Mouse (Mus musculus) CH12.LX (cell line): ENCODE data around the gene Spire2. TPM values are rescaled to one million over a fixed set of nuclear protein-coding genes. Genes with fewer than 3 reads are reported as not detected.

Experiments
- DNase-seq: peaks from one replicate; pipeline ENCODE4 v3.0.0-alpha.2; 2013; ENCODE audit errors: extremely low read depth
- H3K27ac ChIP-seq: 2 replicates; pipeline ENCODE4 v1.5.1; 2012; ENCODE audit warnings: low read depth, mild to moderate bottlenecking, control low read depth, moderate library complexity; ENCODE audit not compliant: insufficient read depth
- H3K27me3 ChIP-seq: replicated peaks from 2 replicates; pipeline ENCODE3; 2012; ENCODE audit warnings: inconsistent platforms
- H3K36me3 ChIP-seq, 2 experiments: replicated peaks in 1 of 2; 2 replicates each; pipeline versions ENCODE3 to v1.6.1; 2012; ENCODE audit warnings: inconsistent platforms in 1 of 2, low read length in 1 of 2, mild to moderate bottlenecking in 1 of 2, mixed read lengths in 1 of 2, moderate library complexity in 1 of 2; ENCODE audit not compliant: control insufficient read depth in 1 of 2, insufficient read depth in 1 of 2
- H3K4me1 ChIP-seq, 2 experiments: 2 replicates each; pipeline ENCODE4 v1.6.1; 2012; ENCODE audit warnings: inconsistent platforms in 1 of 2, moderate library complexity in 1 of 2; ENCODE audit not compliant: insufficient read depth in 2 of 2, control insufficient read depth in 1 of 2
- H3K4me2 ChIP-seq: 2 replicates; pipeline ENCODE4 v1.6.1; 2012; ENCODE audit warnings: low read depth, mild to moderate bottlenecking, control low read depth; ENCODE audit not compliant: poor library complexity, insufficient read depth, severe bottlenecking
- H3K4me3 ChIP-seq, 3 experiments: fragments of 150-350 bp in 1 of 3; sonication (generic) in 1 of 3; replicated peaks in 1 of 3; 2 replicates each; pipeline versions ENCODE3 to v1.5.1; 2011 to 2012; ENCODE audit warnings: low read depth in 2 of 3, low read length in 2 of 3, mild to moderate bottlenecking in 2 of 3, moderate library complexity in 2 of 3, control low read depth in 1 of 3, improper control_type of control experiment in 1 of 3, inconsistent platforms in 1 of 3, mixed read lengths in 1 of 3; ENCODE audit not compliant: poor library complexity in 1 of 3
- H3K79me2 ChIP-seq: replicated peaks from 2 replicates; pipeline ENCODE4 v1.6.1; 2012; ENCODE audit warnings: mild to moderate bottlenecking, moderate library complexity; ENCODE audit not compliant: control insufficient read depth, poor library complexity, insufficient read depth, severe bottlenecking; ENCODE audit errors: extremely low read depth
- H3K9ac ChIP-seq: 2 replicates; pipeline ENCODE4 v1.6.1; 2012; ENCODE audit warnings: low read depth, mild to moderate bottlenecking, control low read depth, moderate library complexity; ENCODE audit not compliant: insufficient read depth
- H3K9me3 ChIP-seq: replicated peaks from 2 replicates; pipeline ENCODE3; 2012; ENCODE audit warnings: low read length, inconsistent platforms, mixed read lengths
- BHLHE40 ChIP-seq: IDR thresholded peaks from 2 replicates; pipeline ENCODE4 v1.6.1; 2011; ENCODE audit warnings: mild to moderate bottlenecking, low read depth, low read length, improper control_type of control experiment
- EP300 ChIP-seq: IDR thresholded peaks from 2 replicates; pipeline ENCODE4 v1.6.1; 2011; ENCODE audit warnings: low read length, improper control_type of control experiment
- ETS1 ChIP-seq: conservative IDR thresholded peaks from 2 replicates; pipeline ENCODE4 v1.6.1; 2012; ENCODE audit warnings: low read depth, mild to moderate bottlenecking, inconsistent platforms, low read length, improper control_type of control experiment, moderate library complexity
- JUN ChIP-seq: IDR thresholded peaks from 2 replicates; pipeline ENCODE4 v1.6.1; 2011; ENCODE audit warnings: low read depth, mild to moderate bottlenecking, low read length, improper control_type of control experiment, moderate library complexity; ENCODE audit not compliant: insufficient read depth
- MAZ ChIP-seq: IDR thresholded peaks from 2 replicates; pipeline ENCODE4 v1.6.1; 2012; ENCODE audit warnings: low read depth, mild to moderate bottlenecking, inconsistent platforms, low read length, improper control_type of control experiment, moderate library complexity
- MEF2A ChIP-seq: IDR thresholded peaks from 2 replicates; pipeline ENCODE4 v1.6.1; 2014; ENCODE audit warnings: low read depth, mild to moderate bottlenecking, inconsistent platforms, low read length, improper control_type of control experiment, borderline replicate concordance
- NRF1 ChIP-seq: IDR thresholded peaks from 2 replicates; pipeline ENCODE4 v1.6.1; 2014; ENCODE audit warnings: low read depth, mild to moderate bottlenecking, inconsistent platforms, low read length, improper control_type of control experiment, moderate library complexity
- POLR2AphosphoS2 ChIP-seq: IDR thresholded peaks from 2 replicates; pipeline ENCODE4 v1.6.1; 2011; ENCODE audit warnings: low read depth, low read length, improper control_type of control experiment
- TCF12 ChIP-seq: IDR thresholded peaks from 2 replicates; pipeline ENCODE4 v1.6.1; 2014; ENCODE audit warnings: low read depth, mild to moderate bottlenecking, inconsistent platforms, low read length, improper control_type of control experiment
- USF2 ChIP-seq: conservative IDR thresholded peaks from 2 replicates; pipeline ENCODE4 v1.6.1; 2011; ENCODE audit warnings: low read depth, low read length, improper control_type of control experiment
- ZNF384 ChIP-seq: IDR thresholded peaks from 2 replicates; pipeline ENCODE4 v1.6.1; 2012; ENCODE audit warnings: low read depth, low read length, improper control_type of control experiment, inconsistent platforms
- dilution Hi-C: fragments of 300-500 bp; cut with MboI; formaldehyde crosslinking; loops from 2 replicates; pipeline ENCODE4 v1.14.3; 2020; ENCODE audit warnings: low sequenced_read_pairs; ENCODE audit not compliant: extremely low pct_unique_long_range_greater_than_20kb, extremely low pct_ligation_motif_present
- in situ Hi-C: fragments of 300-500 bp; cut with MboI; formaldehyde crosslinking; loops from 3 replicates; pipeline ENCODE4 v1.14.3; 2019; ENCODE audit warnings: low sequenced_read_pairs, low pct_ligation_motif_present, low pct_unique_long_range_greater_than_20kb, mixed read lengths
- polyA plus RNA-seq: library from polyadenylated mRNA; unstranded; fragments of >175 nt; gene quantifications from 2 replicates; pipeline ENCODE4 v1.2.1, GENCODE M21; 2012; ENCODE audit warnings: low read depth; ENCODE audit not compliant: insufficient read length
- total RNA-seq, 2 experiments: library from RNA; depleted of rRNA; stranded (reverse); fragments of 300-350 nt in 1 of 2; fragments of >200 nt in 1 of 2; gene quantifications; 2 replicates each; pipeline ENCODE4 v1.2.3; 2012 to 2014

Spire2 gene
- total and polyA plus RNA-seq, 3 experiments = 1.1 to 2.9 (median 2.6) TPM

- dilution Hi-C loops = no loop called here
- Histone ChIP-seq H3K4me1 (peaks cover 36 to 70% of the 10 kb centered on the region in 2 experiments), H3K27me3 (peaks cover 41% of the 10 kb centered on the region), H3K27ac (no peak overlapping the region), H3K4me2 (no peak overlapping the region; the same call in 1 of the 2 replicates), H3K9me3 (no peaks in the 10 kb centered on the region), H3K4me3 (no peak overlapping the region), H3K36me3 (peaks cover 0 to 6% of the 10 kb centered on the region in 2 experiments), H3K9ac (no peak overlapping the region), H3K79me2 (no peaks in the 10 kb centered on the region)
- TF ChIP-seq ZNF384 (peak; percentile 76), MAZ (no peak)
- in situ Hi-C loops = no loop called here
- no peak for DNase-seq
These were observed 76.4 kb downstream of the Spire2 start for GRCm38 (mm10) chr8:123408586-123409544.

- Histone ChIP-seq H3K79me2 (no peaks in the 10 kb centered on the region), H3K27ac (no peak overlapping the region), H3K9ac (no peak overlapping the region), H3K9me3 (no peaks in the 10 kb centered on the region), H3K36me3 (no peaks in the 10 kb centered on the region), H3K4me2 (peak overlapping the region; percentile 95; the same call in 1 of the 2 replicates), H3K4me3 (no peak overlapping the region), H3K27me3 (peaks cover 41% of the 10 kb centered on the region), H3K4me1 (peaks cover 36 to 71% of the 10 kb centered on the region in 2 experiments)
- in situ Hi-C loops (no loop called here), dilution Hi-C loops (no loop called here)
- peak; percentile 62 for DNase-seq
- TF ChIP-seq TCF12 (no peak), EP300 (peak; percentile 25; the same call in 1 of the 2 replicates), ETS1 (peak; percentile 35), USF2 (no peak), JUN (0 out of 2 replicates have a peak, but pooled peaks have one; percentile 4), BHLHE40 (peak; percentile 71), NRF1 (no peak)
These were observed 77.6 kb downstream of the Spire2 start for GRCm38 (mm10) chr8:123410049-123410587.

- DNase-seq = peak; percentile 44
- no peak overlapping the region for H3K27ac ChIP-seq
- peak overlapping the region in 2 of 3 experiments; percentile 36 to 55 for H3K4me3 ChIP-seq
- in situ Hi-C loops = no loop called here
- H3K4me1 ChIP-seq = peaks cover 36 to 71% of the 10 kb centered on the region in 2 experiments
- H3K4me2 ChIP-seq = peak overlapping the region; percentile 95
- no peak overlapping the region for H3K9ac ChIP-seq
- dilution Hi-C loops = no loop called here
- no peaks in the 10 kb centered on the region for H3K9me3 ChIP-seq
- peaks cover 41% of the 10 kb centered on the region for H3K27me3 ChIP-seq
- no peaks in the 10 kb centered on the region for H3K79me2 ChIP-seq
- H3K36me3 ChIP-seq = no peaks in the 10 kb centered on the region
- TF ChIP-seq POLR2AphosphoS2 = no peak
- no peak for TF ChIP-seq MEF2A
- TF ChIP-seq, all 38 proteins: peak for 0
These were observed 78.3 kb downstream of the Spire2 start for GRCm38 (mm10) chr8:123410788-123411187.
